Mouse (Mus musculus) spleen, postnatal 10 days (tissue): Measurements from ENCODE around the gene Nova2.

Source experiments
- DNase-seq, 2 experiments: peaks; one replicate each; pipeline ENCODE4 v3.0.0; 2021 to 2022; ENCODE audit warnings: low spot score in 2 of 2

Nova2 gene

GRCm38 (mm10) chr7:18923711-18924191 is 1.9 kb upstream of the Nova2 start:
- DNase-seq: no peak

- DNase-seq: no peak
Observed at GRCm38 (mm10) chr7:18924321-18924720, 1.4 kb upstream of the Nova2 start.

GRCm38 (mm10) chr7:18926041-18926790 is 528 bp downstream of the Nova2 start:
- DNase-seq: no peak

- DNase-seq: no peak
Observed at GRCm38 (mm10) chr7:18926911-18927310, 1.2 kb downstream of the Nova2 start.

- no peak for DNase-seq
Observed at GRCm38 (mm10) chr7:18927759-18928158, 2.1 kb downstream of the Nova2 start.

GRCm38 (mm10) chr7:18942376-18942775 is 16.7 kb downstream of the Nova2 start:
- no peak for DNase-seq

GRCm38 (mm10) chr7:18942815-18943214 is 17.1 kb downstream of the Nova2 start:
- no peak for DNase-seq

GRCm38 (mm10) chr7:18948151-18948550 is 22.5 kb downstream of the Nova2 start:
- no peak for DNase-seq

- DNase-seq: no peak
Observed at GRCm38 (mm10) chr7:18949781-18950522, 24.3 kb downstream of the Nova2 start.

GRCm38 (mm10) chr7:18950523-18951315 is 25.0 kb downstream of the Nova2 start:
- no peak for DNase-seq

- DNase-seq: peak in 1 of 2 experiments; percentile 63
Observed at GRCm38 (mm10) chr7:18951397-18951796, 25.7 kb downstream of the Nova2 start.

- peak; percentile 6 to 17 for DNase-seq
Observed at GRCm38 (mm10) chr7:18957569-18958383, 32.1 kb downstream of the Nova2 start.

GRCm38 (mm10) chr7:18958384-18958766 is 32.7 kb downstream of the Nova2 start:
- DNase-seq: no peak

GRCm38 (mm10) chr7:18959446-18959845 is 33.8 kb downstream of the Nova2 start:
- no peak for DNase-seq

GRCm38 (mm10) chr7:18962171-18962792 is 36.6 kb downstream of the Nova2 start:
- DNase-seq: no peak

- no peak for DNase-seq
Observed at GRCm38 (mm10) chr7:18962795-18963194, 37.1 kb downstream of the Nova2 start.

GRCm38 (mm10) chr7:18963294-18963843 is 37.7 kb downstream of the Nova2 start:
- DNase-seq: no peak

GRCm38 (mm10) chr7:18965312-18965711 is 39.6 kb downstream of the Nova2 start:
- DNase-seq: no peak

- DNase-seq: no peak
Observed at GRCm38 (mm10) chr7:18967603-18968002, 41.9 kb downstream of the Nova2 start.

- peak in 1 of 2 experiments; percentile 30 for DNase-seq
Observed at GRCm38 (mm10) chr7:18970956-18971355, 45.3 kb downstream of the Nova2 start.
